Mouse (Mus musculus): ENCODE data around the gene Olfr406.

Gene Olfr406

GRCm38 (mm10) chr11:74259508-74259907, at the start of gene Olfr406:
TSS of gene Olfr406 (plus strand) at chr11:74259808.
- DNase-seq (ENCODE audit: low spot score in 2 of 2): no peak

GRCm38 (mm10) chr11:74211279-74211678, 48.3 kb upstream of the Olfr406 start, which contains the start of gene Olfr43:
TSS of gene Olfr43 (minus strand) at chr11:74211379.
- no peak for DNase-seq (ENCODE audit: low spot score in 2 of 2)

GRCm38 (mm10) chr11:74241201-74241600, 18.4 kb upstream of the Olfr406 start:
- DNase-seq (ENCODE audit: low spot score in 2 of 2): no peak

GRCm38 (mm10) chr11:74283436-74283835, 23.8 kb downstream of the Olfr406 start, which contains the start of gene Olfr59:
TSS of gene Olfr59 (plus strand) at chr11:74283736.
- DNase-seq (ENCODE audit: low spot score in 2 of 2): no peak

GRCm38 (mm10) chr11:74287256-74287655, 27.6 kb downstream of the Olfr406 start:
- DNase-seq (ENCODE audit: low spot score in 2 of 2): no peak

All from natural killer cell, adult 2 months (primary cell).